Mouse (Mus musculus) thymus, postnatal 25 days (tissue): ENCODE measurements around the gene Pgs1.

Source experiments
- DNase-seq: peaks from one replicate; pipeline ENCODE4 v3.0.0; 2022

Gene Pgs1

GRCm38 (mm10) chr11:117977694-117978360, 8.3 kb upstream of the Pgs1 start:
- DNase-seq, result no peak

- no peak for DNase-seq
Observed at GRCm38 (mm10) chr11:117979388-117979787, 6.7 kb upstream of the Pgs1 start.

GRCm38 (mm10) chr11:117982426-117982825, 3.7 kb upstream of the Pgs1 start:
- DNase-seq, result no peak

- no peak for DNase-seq
Observed at GRCm38 (mm10) chr11:117983770-117984169, 2.3 kb upstream of the Pgs1 start.

- DNase-seq, result no peak
Observed at GRCm38 (mm10) chr11:117987032-117987451, 950 bp downstream of the Pgs1 start.

GRCm38 (mm10) chr11:117987968-117988367, 1.9 kb downstream of the Pgs1 start:
- DNase-seq, result no peak

GRCm38 (mm10) chr11:117989241-117989640, 3.1 kb downstream of the Pgs1 start:
- no peak for DNase-seq

- peak; percentile 30 for DNase-seq
Observed at GRCm38 (mm10) chr11:117989926-117990325, 3.8 kb downstream of the Pgs1 start.

GRCm38 (mm10) chr11:117991502-117992470, 5.7 kb downstream of the Pgs1 start:
- DNase-seq, result no peak

- no peak for DNase-seq
Observed at GRCm38 (mm10) chr11:117993190-117994175, 7.4 kb downstream of the Pgs1 start.

- no peak for DNase-seq
Observed at GRCm38 (mm10) chr11:117994250-117995057, 8.4 kb downstream of the Pgs1 start.

GRCm38 (mm10) chr11:117995255-117995654, 9.2 kb downstream of the Pgs1 start:
- no peak for DNase-seq

- no peak for DNase-seq
Observed at GRCm38 (mm10) chr11:117995661-117996060, 9.6 kb downstream of the Pgs1 start.

- DNase-seq, result no peak
Observed at GRCm38 (mm10) chr11:117996066-117996465, 10.0 kb downstream of the Pgs1 start.

- no peak for DNase-seq
Observed at GRCm38 (mm10) chr11:117997085-117997484, 11.0 kb downstream of the Pgs1 start.

GRCm38 (mm10) chr11:117998356-117998755, 12.3 kb downstream of the Pgs1 start:
- DNase-seq, result no peak

- no peak for DNase-seq
Observed at GRCm38 (mm10) chr11:117999260-117999934, 13.3 kb downstream of the Pgs1 start.

GRCm38 (mm10) chr11:118000083-118000482, 14.0 kb downstream of the Pgs1 start:
- no peak for DNase-seq

GRCm38 (mm10) chr11:118000565-118001215, 14.6 kb downstream of the Pgs1 start:
- no peak for DNase-seq

GRCm38 (mm10) chr11:118003176-118003575, 17.1 kb downstream of the Pgs1 start:
- DNase-seq, result no peak

GRCm38 (mm10) chr11:118003718-118004117, 17.6 kb downstream of the Pgs1 start:
- DNase-seq, result no peak
